Comparison of ENCODE assay signal across 23 mouse cellular contexts in genomic region chr2:103632926-103633250, GRCm38 (mm10).
DNase-seq lines count a peak whose midpoint lies in the region; ATAC-seq and TF ChIP-seq lines count a peak whose summit lies in the region.
"Had no signal": no experiment of that assay in that cellular context is flagged by ENCODE, and none has a peak within 500 bp of the region (broad histone marks: within the 10 kb centered on the region; RNA-seq: fewer than 3 reads in every experiment).

No protein-coding gene starts in this region.

- no peaks in the 10 kb centered on the region for H3K36me3 ChIP-seq in heart, embryonic 12.5 days
- no peaks in the 10 kb centered on the region for H3K36me3 ChIP-seq in heart, adult 2 months (ENCODE audit: control insufficient read depth, insufficient read depth, low read length)
- H3K36me3 ChIP-seq in kidney, embryonic 14.5 days (ENCODE audit: control insufficient read depth, insufficient read depth, low read length) = no peaks in the 10 kb centered on the region
- H3K36me3 ChIP-seq in kidney, adult 2 months (ENCODE audit: control insufficient read depth, insufficient read depth, low read length) = no peaks in the 10 kb centered on the region
- H3K36me3 ChIP-seq in embryonic facial prominence, embryonic 14.5 days (ENCODE audit: control insufficient read depth, insufficient read depth, low read length) = no peaks in the 10 kb centered on the region
- H3K36me3 ChIP-seq in stomach, postnatal 0 days (ENCODE audit: control insufficient read depth, insufficient read depth, low read length) = no peaks in the 10 kb centered on the region
- H3K36me3 ChIP-seq: forebrain, embryonic 10.5 days; liver, embryonic 15.5 days; lung, embryonic 15.5 days; midbrain, embryonic 13.5 days had no signal

- WGBS in heart, embryonic 12.5 days = 83% methylated on average over 2 of the region's 2 CpGs
- WGBS in heart, adult 2 months = 92% methylated on average over 2 of the region's 2 CpGs
- 72% methylated on average over 2 of the region's 2 CpGs for WGBS in kidney, embryonic 14.5 days
- 75% methylated on average over 2 of the region's 2 CpGs for WGBS in kidney, adult 2 months
- WGBS in embryonic facial prominence, embryonic 14.5 days = 58% methylated on average over 2 of the region's 2 CpGs
- 85% methylated on average over 2 of the region's 2 CpGs for WGBS in stomach, postnatal 0 days

- no peak for TF ChIP-seq CTCF in heart, adult 2 months (IDR thresholded peaks at IDR 0.05)
- TF ChIP-seq CTCF in kidney, adult 2 months (conservative IDR thresholded peaks at IDR 0.05; ENCODE audit: insufficient read depth, insufficient read length, low read depth, low read length) = no peak
- TF ChIP-seq CTCF in stomach, postnatal 0 days (IDR thresholded peaks at IDR 0.05; ENCODE audit: low read depth) = no peak

- H3K4me1 ChIP-seq in heart, embryonic 12.5 days (replicated peaks) = peaks cover 71% of the 10 kb centered on the region
- H3K4me1 ChIP-seq in heart, adult 2 months (ENCODE audit: control insufficient read depth, insufficient read depth, low read length) = peaks cover 5% of the 10 kb centered on the region
- H3K4me1 ChIP-seq in kidney, embryonic 14.5 days (ENCODE audit: control insufficient read depth, insufficient read depth, low read length) = peaks cover 26% of the 10 kb centered on the region
- peaks cover 8% of the 10 kb centered on the region for H3K4me1 ChIP-seq in kidney, adult 2 months (ENCODE audit: control insufficient read depth, insufficient read depth, low read length)
- peaks cover 44% of the 10 kb centered on the region for H3K4me1 ChIP-seq in embryonic facial prominence, embryonic 14.5 days (ENCODE audit: control insufficient read depth, insufficient read depth, low read length)
- 0 out of 2 replicates have a peak, but pooled peaks cover 6% of the 10 kb centered on the region for H3K4me1 ChIP-seq in stomach, postnatal 0 days (replicated peaks; ENCODE audit: control insufficient read depth, insufficient read depth)

- H3K9me3 ChIP-seq in heart, embryonic 12.5 days (replicated peaks) = no peaks in the 10 kb centered on the region
- H3K9me3 ChIP-seq in kidney, embryonic 14.5 days (ENCODE audit: control insufficient read depth, low read length) = no peaks in the 10 kb centered on the region
- no peaks in the 10 kb centered on the region for H3K9me3 ChIP-seq in embryonic facial prominence, embryonic 14.5 days (ENCODE audit: control insufficient read depth, low read length)
- H3K9me3 ChIP-seq in stomach, postnatal 0 days (ENCODE audit: control insufficient read depth, low read length) = no peaks in the 10 kb centered on the region
- H3K9me3 ChIP-seq: forebrain, embryonic 10.5 days; liver, embryonic 15.5 days; lung, embryonic 15.5 days; megakaryocyte, embryonic 14.5 days; midbrain, embryonic 13.5 days had no signal

- no peaks in the 10 kb centered on the region for H3K79me2 ChIP-seq in heart, adult 2 months (replicated peaks; ENCODE audit: control insufficient read depth, insufficient read depth, low read length)

- H3K4me3 ChIP-seq in heart, embryonic 12.5 days = no peak overlapping the region
- H3K4me3 ChIP-seq in heart, adult 2 months = no peak overlapping the region
- no peak overlapping the region for H3K4me3 ChIP-seq in kidney, embryonic 14.5 days (ENCODE audit: low read length)
- no peak overlapping the region for H3K4me3 ChIP-seq in kidney, adult 2 months (ENCODE audit: insufficient read depth, low read depth, low read length)
- no peak overlapping the region for H3K4me3 ChIP-seq in embryonic facial prominence, embryonic 14.5 days (ENCODE audit: low read depth, low read length)
- no peak overlapping the region for H3K4me3 ChIP-seq in stomach, postnatal 0 days (ENCODE audit: low read depth, low read length)
- H3K4me3 ChIP-seq: forebrain, embryonic 10.5 days; left cerebral cortex, adult 2 months; liver, embryonic 15.5 days; lung, embryonic 15.5 days; megakaryocyte, embryonic 14.5 days; midbrain, embryonic 13.5 days had no signal

- H3K4me2 ChIP-seq in heart, embryonic 12.5 days = no peak overlapping the region
- H3K4me2 ChIP-seq in kidney, embryonic 14.5 days (replicated peaks; ENCODE audit: low read depth, low read length) = no peak overlapping the region
- no peak overlapping the region for H3K4me2 ChIP-seq in embryonic facial prominence, embryonic 14.5 days (ENCODE audit: low read depth, low read length)
- H3K4me2 ChIP-seq in stomach, postnatal 0 days (replicated peaks; ENCODE audit: low read depth) = no peak overlapping the region
- H3K4me2 ChIP-seq: hindbrain, embryonic 14.5 days; liver, embryonic 15.5 days; lung, embryonic 15.5 days; midbrain, embryonic 13.5 days had no signal

- no peak for TF ChIP-seq POLR2A in heart, adult 2 months (IDR thresholded peaks at IDR 0.05; ENCODE audit: insufficient read depth, low read depth, low read length)
- no peak for TF ChIP-seq POLR2A in kidney, adult 2 months (IDR thresholded peaks at IDR 0.05; ENCODE audit: low read depth, low read length)

- no peak for DNase-seq in heart, adult 2 months
- DNase-seq in kidney, adult 2 months = no peak
- DNase-seq in embryonic facial prominence, embryonic 14.5 days (ENCODE audit: low spot score) = no peak
- DNase-seq in stomach, postnatal 0 days (ENCODE audit: low spot score) = no peak
- no peak for DNase-seq in right cerebral cortex, postnatal 14 days
- DNase-seq: adrenal gland, adult 2 months; cerebellum, adult 11-12 months; cerebellum, postnatal 14 days; gastrocnemius, postnatal 36 days; kidney, adult 8-10 months; kidney, postnatal 4 days; layer of hippocampus, adult 9-11 months; liver; lung, postnatal 36 days had no signal

- no peak overlapping the region for H3K9ac ChIP-seq in heart, embryonic 12.5 days
- no peak overlapping the region for H3K9ac ChIP-seq in heart, adult 2 months (ENCODE audit: low read depth, low read length)
- no peak overlapping the region for H3K9ac ChIP-seq in kidney, embryonic 14.5 days (ENCODE audit: low read depth, low read length)
- H3K9ac ChIP-seq in embryonic facial prominence, embryonic 14.5 days (ENCODE audit: low read depth, low read length) = no peak overlapping the region
- H3K9ac ChIP-seq in stomach, postnatal 0 days (ENCODE audit: low read length) = no peak overlapping the region
- H3K9ac ChIP-seq: hindbrain, embryonic 14.5 days; liver, embryonic 15.5 days; lung, embryonic 15.5 days; midbrain, embryonic 13.5 days had no signal

- TF ChIP-seq EP300 in heart, adult 2 months (IDR thresholded peaks at IDR 0.05; ENCODE audit: insufficient read depth, low read depth, low read length) = no peak
- TF ChIP-seq EP300 in stomach, postnatal 0 days (optimal IDR thresholded peaks at IDR 0.05) = no peak

- no peak for ATAC-seq in heart, embryonic 12.5 days (ENCODE audit: insufficient number of reproducible peaks, low FRiP score)
- 0 out of 2 replicates have a peak, but pooled peaks have one; percentile 8 for ATAC-seq in kidney, embryonic 14.5 days (ENCODE audit: low FRiP score, low TSS enrichment)
- peak; percentile 39 for ATAC-seq in embryonic facial prominence, embryonic 14.5 days (ENCODE audit: low read depth)
- peak; percentile 7; the same call in 1 of the 2 replicates for ATAC-seq in stomach, postnatal 0 days (ENCODE audit: low FRiP score, low TSS enrichment)
- ATAC-seq: midbrain, embryonic 13.5 days had no signal

- intact Hi-C loops in heart, adult 2 months (cut with DNase I) = no loop called here

- H3K27ac ChIP-seq in heart, embryonic 12.5 days (ENCODE audit: poor library complexity, severe bottlenecking) = peak overlapping the region; percentile 26
- H3K27ac ChIP-seq in heart, adult 2 months = no peak overlapping the region
- H3K27ac ChIP-seq in kidney, embryonic 14.5 days (ENCODE audit: low read depth, low read length) = no peak overlapping the region; the same call in 1 of the 2 replicates
- H3K27ac ChIP-seq in kidney, adult 2 months (ENCODE audit: insufficient read depth, low read depth, low read length) = no peak overlapping the region
- H3K27ac ChIP-seq in embryonic facial prominence, embryonic 14.5 days (replicated peaks; ENCODE audit: low read depth, low read length) = no peak overlapping the region
- H3K27ac ChIP-seq in stomach, postnatal 0 days (replicated peaks) = no peak overlapping the region
- H3K27ac ChIP-seq: forebrain, embryonic 10.5 days; hindbrain, embryonic 14.5 days; left cerebral cortex, adult 2 months; liver, embryonic 15.5 days; lung, embryonic 15.5 days; midbrain, embryonic 13.5 days had no signal

- H3K27me3 ChIP-seq in heart, embryonic 12.5 days (replicated peaks) = no peaks in the 10 kb centered on the region
- H3K27me3 ChIP-seq in heart, adult 2 months (ENCODE audit: control insufficient read depth, insufficient read depth, low read length) = peaks cover 2% of the 10 kb centered on the region; the same call in 1 of the 2 replicates
- no peaks in the 10 kb centered on the region for H3K27me3 ChIP-seq in kidney, embryonic 14.5 days (ENCODE audit: control insufficient read depth, insufficient read depth, low read length)
- H3K27me3 ChIP-seq in kidney, adult 2 months (replicated peaks; ENCODE audit: control insufficient read depth, insufficient read depth, low read length) = no peaks in the 10 kb centered on the region; the same call in 1 of the 2 replicates
- no peaks in the 10 kb centered on the region for H3K27me3 ChIP-seq in embryonic facial prominence, embryonic 14.5 days (replicated peaks; ENCODE audit: control insufficient read depth, insufficient read depth, low read length)
- H3K27me3 ChIP-seq in stomach, postnatal 0 days (ENCODE audit: control insufficient read depth, insufficient read depth, low read length) = no peaks in the 10 kb centered on the region
- H3K27me3 ChIP-seq: lung, embryonic 15.5 days; midbrain, embryonic 13.5 days had no signal
